Mouse (Mus musculus) midbrain, embryonic 12.5 days (tissue): ENCODE results near the gene Cela2a. TPM values are rescaled to one million over a fixed set of nuclear protein-coding genes. Genes with fewer than 3 reads are reported as not detected.

Experiments
- ATAC-seq: fragments of 200-750 bp; cut with Nextera tagmentation; 2 replicates; pipeline ENCODE4 v1.8.0; 2017; ENCODE audit warnings: low read depth, moderate TSS enrichment, moderate library complexity; ENCODE audit not compliant: low FRiP score
- H3K27ac ChIP-seq: fragments of 300-500 bp; sonication (generic); replicated peaks from 2 replicates; pipeline ENCODE4 v1.5.1; 2016; ENCODE audit warnings: mild to moderate bottlenecking
- H3K27me3 ChIP-seq: fragments of 300-500 bp; sonication (generic); 2 replicates; pipeline ENCODE4 v1.6.1; 2016; ENCODE audit warnings: mild to moderate bottlenecking
- H3K36me3 ChIP-seq: fragments of 300-500 bp; sonication (generic); 2 replicates; pipeline ENCODE4 v1.6.1; 2016
- H3K4me1 ChIP-seq: fragments of 300-500 bp; sonication (generic); 2 replicates; pipeline ENCODE4 v1.6.1; 2016
- H3K4me2 ChIP-seq: fragments of 300-500 bp; sonication (generic); replicated peaks from 2 replicates; pipeline ENCODE4 v1.6.1; 2016; ENCODE audit warnings: mild to moderate bottlenecking, moderate library complexity
- H3K4me3 ChIP-seq: fragments of 300-500 bp; sonication (generic); 2 replicates; pipeline ENCODE4 v1.5.1; 2016; ENCODE audit warnings: mild to moderate bottlenecking
- H3K9ac ChIP-seq: fragments of 300-500 bp; sonication (generic); replicated peaks from 2 replicates; pipeline ENCODE4 v1.6.1; 2016; ENCODE audit warnings: mild to moderate bottlenecking, moderate library complexity
- H3K9me3 ChIP-seq: fragments of 300-500 bp; sonication (generic); 2 replicates; pipeline ENCODE4 v1.6.1; 2016; ENCODE audit warnings: mild to moderate bottlenecking
- WGBS: fragments of 180-500 bp; shearing (Covaris S2); methylation state at CpG from one replicate; pipeline ENCODE4 v1.1.7; 2016; 5-methylcytosine and 5-hydroxymethylcytosine counted together
- polyA plus RNA-seq: library from polyadenylated mRNA; unstranded; fragments of >200 nt; fragmentation: Nextera tagmentation; extraction: Ambion mirVana; gene quantifications from 2 replicates; pipeline ENCODE4 v1.2.1, GENCODE M21; 2016

Gene Cela2a
- polyA plus RNA-seq, 1 experiment from 2014 or later, result not detected

GRCm38 (mm10) chr4:141866933-141867490 is 41.1 kb upstream of the Cela2a start:
- H3K4me1 ChIP-seq, result peaks cover 49% of the 10 kb centered on the region
- H3K9ac ChIP-seq, result no peak overlapping the region
- ATAC-seq, result peak; percentile 57; the same call in 1 of the 2 replicates
- H3K27ac ChIP-seq, result peak overlapping the region; percentile 78
- WGBS, result 20% methylated on average over 10 of the region's 10 CpGs
- no peak overlapping the region for H3K4me2 ChIP-seq
- no peak overlapping the region for H3K4me3 ChIP-seq
- H3K9me3 ChIP-seq, result no peaks in the 10 kb centered on the region
- H3K36me3 ChIP-seq, result peaks cover 22% of the 10 kb centered on the region
- H3K27me3 ChIP-seq, result no peaks in the 10 kb centered on the region

GRCm38 (mm10) chr4:141865600-141865999 is 39.6 kb upstream of the Cela2a start:
- Histone ChIP-seq H3K9ac (no peak overlapping the region), H3K9me3 (0 out of 2 replicates have a peak, but pooled peaks cover 4% of the 10 kb centered on the region), H3K4me2 (no peak overlapping the region), H3K4me1 (peaks cover 37% of the 10 kb centered on the region), H3K27me3 (no peaks in the 10 kb centered on the region), H3K27ac (no peak overlapping the region), H3K4me3 (no peak overlapping the region), H3K36me3 (peaks cover 30% of the 10 kb centered on the region)
- ATAC-seq, result no peak
- 87% methylated on average over 5 of the region's 5 CpGs for WGBS

GRCm38 (mm10) chr4:141865006-141865405 is 39.0 kb upstream of the Cela2a start:
- H3K9ac ChIP-seq, result no peak overlapping the region
- no peak overlapping the region for H3K4me3 ChIP-seq
- no peak for ATAC-seq
- H3K4me1 ChIP-seq, result peaks cover 31% of the 10 kb centered on the region
- 94% methylated on average over 5 of the region's 5 CpGs for WGBS
- H3K27me3 ChIP-seq, result no peaks in the 10 kb centered on the region
- 0 out of 2 replicates have a peak, but pooled peaks cover 4% of the 10 kb centered on the region for H3K9me3 ChIP-seq
- no peak overlapping the region for H3K4me2 ChIP-seq
- H3K27ac ChIP-seq, result no peak overlapping the region
- H3K36me3 ChIP-seq, result peaks cover 31% of the 10 kb centered on the region

GRCm38 (mm10) chr4:141864506-141864905 is 38.5 kb upstream of the Cela2a start:
- Histone ChIP-seq H3K9ac (no peak overlapping the region), H3K36me3 (peaks cover 36% of the 10 kb centered on the region), H3K27me3 (no peaks in the 10 kb centered on the region), H3K4me3 (no peak overlapping the region), H3K9me3 (0 out of 2 replicates have a peak, but pooled peaks cover 4% of the 10 kb centered on the region), H3K4me2 (no peak overlapping the region), H3K4me1 (peaks cover 26% of the 10 kb centered on the region), H3K27ac (no peak overlapping the region)
- ATAC-seq, result no peak
- WGBS, result 98% methylated on average over 8 of the region's 8 CpGs

- Histone ChIP-seq H3K9ac (no peak overlapping the region), H3K36me3 (peaks cover 43% of the 10 kb centered on the region), H3K4me2 (no peak overlapping the region), H3K27ac (no peak overlapping the region), H3K4me3 (no peak overlapping the region), H3K9me3 (0 out of 2 replicates have a peak, but pooled peaks cover 4% of the 10 kb centered on the region), H3K27me3 (no peaks in the 10 kb centered on the region), H3K4me1 (peaks cover 24% of the 10 kb centered on the region)
- no peak for ATAC-seq
- 90% methylated on average over 7 of the region's 7 CpGs for whole genome bisulfite sequencing
Measured at GRCm38 (mm10) chr4:141863726-141864280, 37.8 kb upstream of the Cela2a start.

- no peak overlapping the region for H3K4me2 ChIP-seq
- no peak overlapping the region for H3K9ac ChIP-seq
- H3K4me3 ChIP-seq, result no peak overlapping the region
- H3K4me1 ChIP-seq, result peaks cover 17% of the 10 kb centered on the region
- no peak for ATAC-seq
- H3K27me3 ChIP-seq, result no peaks in the 10 kb centered on the region
- 82% methylated on average over 5 of the region's 5 CpGs for WGBS
- no peak overlapping the region for H3K27ac ChIP-seq
- H3K9me3 ChIP-seq, result 0 out of 2 replicates have a peak, but pooled peaks cover 4% of the 10 kb centered on the region
- peaks cover 47% of the 10 kb centered on the region for H3K36me3 ChIP-seq
Measured at GRCm38 (mm10) chr4:141862867-141863266, 36.9 kb upstream of the Cela2a start.

GRCm38 (mm10) chr4:141861591-141862295 is 35.8 kb upstream of the Cela2a start:
- peaks cover 47% of the 10 kb centered on the region for H3K36me3 ChIP-seq
- 92% methylated on average over 17 of the region's 17 CpGs for WGBS
- no peaks in the 10 kb centered on the region for H3K27me3 ChIP-seq
- H3K9me3 ChIP-seq, result 0 out of 2 replicates have a peak, but pooled peaks cover 4% of the 10 kb centered on the region
- H3K4me3 ChIP-seq, result no peak overlapping the region
- H3K4me1 ChIP-seq, result peaks cover 8% of the 10 kb centered on the region
- ATAC-seq, result no peak
- no peak overlapping the region for H3K27ac ChIP-seq
- no peak overlapping the region for H3K4me2 ChIP-seq
- no peak overlapping the region for H3K9ac ChIP-seq

GRCm38 (mm10) chr4:141860246-141860841 is 34.4 kb upstream of the Cela2a start:
- H3K36me3 ChIP-seq, result peaks cover 47% of the 10 kb centered on the region
- no peak overlapping the region for H3K4me3 ChIP-seq
- H3K27ac ChIP-seq, result no peak overlapping the region
- 69% methylated on average over 19 of the region's 19 CpGs for WGBS
- H3K27me3 ChIP-seq, result no peaks in the 10 kb centered on the region
- 0 out of 2 replicates have a peak, but pooled peaks cover 4% of the 10 kb centered on the region for H3K9me3 ChIP-seq
- ATAC-seq, result no peak
- H3K4me1 ChIP-seq, result 0 out of 2 replicates have a peak, but pooled peaks cover 2% of the 10 kb centered on the region
- H3K9ac ChIP-seq, result no peak overlapping the region
- no peak overlapping the region for H3K4me2 ChIP-seq

- no peak overlapping the region for H3K4me2 ChIP-seq
- peaks cover 39% of the 10 kb centered on the region for H3K36me3 ChIP-seq
- H3K27ac ChIP-seq, result no peak overlapping the region
- no peaks in the 10 kb centered on the region for H3K27me3 ChIP-seq
- no peak overlapping the region for H3K9ac ChIP-seq
- H3K4me3 ChIP-seq, result no peak overlapping the region
- 94% methylated on average over 14 of the region's 14 CpGs for WGBS
- no peak for ATAC-seq
- 0 out of 2 replicates have a peak, but pooled peaks cover 4% of the 10 kb centered on the region for H3K9me3 ChIP-seq
- H3K4me1 ChIP-seq, result 0 out of 2 replicates have a peak, but pooled peaks cover 2% of the 10 kb centered on the region
Measured at GRCm38 (mm10) chr4:141859351-141859750, 33.4 kb upstream of the Cela2a start.

GRCm38 (mm10) chr4:141858501-141858900 is 32.5 kb upstream of the Cela2a start:
- H3K36me3 ChIP-seq, result peaks cover 38% of the 10 kb centered on the region
- H3K27ac ChIP-seq, result no peak overlapping the region
- H3K9ac ChIP-seq, result no peak overlapping the region
- WGBS, result 93% methylated on average over 20 of the region's 20 CpGs
- no peaks in the 10 kb centered on the region for H3K27me3 ChIP-seq
- 0 out of 2 replicates have a peak, but pooled peaks cover 2% of the 10 kb centered on the region for H3K4me1 ChIP-seq
- H3K9me3 ChIP-seq, result 0 out of 2 replicates have a peak, but pooled peaks cover 4% of the 10 kb centered on the region
- no peak overlapping the region for H3K4me3 ChIP-seq
- no peak for ATAC-seq
- H3K4me2 ChIP-seq, result no peak overlapping the region

- 20% methylated on average over 10 of the region's 10 CpGs for WGBS
- peak; percentile 79 for ATAC-seq
- Histone ChIP-seq H3K36me3 (peaks cover 38% of the 10 kb centered on the region), H3K4me2 (no peak overlapping the region), H3K9ac (no peak overlapping the region), H3K9me3 (0 out of 2 replicates have a peak, but pooled peaks cover 4% of the 10 kb centered on the region), H3K4me3 (no peak overlapping the region), H3K27me3 (no peaks in the 10 kb centered on the region), H3K4me1 (0 out of 2 replicates have a peak, but pooled peaks cover 2% of the 10 kb centered on the region), H3K27ac (no peak overlapping the region)
Measured at GRCm38 (mm10) chr4:141857422-141857930, 31.5 kb upstream of the Cela2a start.
